Mouse (Mus musculus) spleen, postnatal 36 days (tissue): Measurements from ENCODE around the gene Elmo2.

ENCODE experiments used
- DNase-seq, 2 experiments: peaks; one replicate each; pipeline ENCODE4 v3.0.0; 2022; ENCODE audit warnings: low spot score in 2 of 2, mixed read lengths in 1 of 2

Gene Elmo2

DNA sequence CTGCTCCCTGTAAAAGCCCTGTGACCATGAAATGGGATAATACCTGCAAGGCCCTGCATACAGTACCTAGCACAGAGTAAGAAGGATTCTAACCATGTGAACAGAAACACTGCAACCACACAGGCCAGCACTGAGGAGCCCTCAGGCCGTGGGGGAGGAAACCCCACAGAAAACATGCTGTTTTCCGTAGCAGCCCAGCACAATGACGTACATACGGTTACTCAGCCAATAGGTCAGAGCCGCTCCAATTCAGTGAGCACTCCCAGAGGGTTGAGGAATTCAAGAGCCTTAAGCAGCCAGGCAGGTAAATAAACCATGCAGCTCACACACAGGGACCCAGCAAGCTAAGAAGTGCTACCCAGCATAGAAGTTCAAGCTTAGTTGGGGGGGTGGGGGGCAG lies 2.4 kb downstream of the Elmo2 start:
- DNase-seq: no peak

DNA sequence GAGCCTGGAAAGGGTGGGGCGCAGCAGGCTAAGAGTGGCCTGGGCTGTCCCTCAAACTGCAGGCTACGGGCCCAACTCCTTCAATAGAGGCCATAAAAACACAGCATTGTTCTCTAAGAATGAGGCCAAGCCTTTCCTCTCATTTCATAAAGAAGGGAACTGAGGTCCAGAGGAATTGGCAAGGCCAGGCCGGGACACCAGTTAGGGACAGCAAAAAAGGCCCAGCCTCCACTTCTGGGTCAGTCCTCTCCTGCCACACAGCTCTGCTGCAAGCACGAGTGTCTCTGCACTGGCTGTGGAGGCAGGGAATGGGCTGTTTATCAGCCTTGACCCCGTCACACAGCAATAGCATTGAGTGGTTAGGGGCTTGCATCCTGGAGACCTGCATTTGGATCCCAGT lies 2.8 kb downstream of the Elmo2 start:
- DNase-seq: no peak

DNA sequence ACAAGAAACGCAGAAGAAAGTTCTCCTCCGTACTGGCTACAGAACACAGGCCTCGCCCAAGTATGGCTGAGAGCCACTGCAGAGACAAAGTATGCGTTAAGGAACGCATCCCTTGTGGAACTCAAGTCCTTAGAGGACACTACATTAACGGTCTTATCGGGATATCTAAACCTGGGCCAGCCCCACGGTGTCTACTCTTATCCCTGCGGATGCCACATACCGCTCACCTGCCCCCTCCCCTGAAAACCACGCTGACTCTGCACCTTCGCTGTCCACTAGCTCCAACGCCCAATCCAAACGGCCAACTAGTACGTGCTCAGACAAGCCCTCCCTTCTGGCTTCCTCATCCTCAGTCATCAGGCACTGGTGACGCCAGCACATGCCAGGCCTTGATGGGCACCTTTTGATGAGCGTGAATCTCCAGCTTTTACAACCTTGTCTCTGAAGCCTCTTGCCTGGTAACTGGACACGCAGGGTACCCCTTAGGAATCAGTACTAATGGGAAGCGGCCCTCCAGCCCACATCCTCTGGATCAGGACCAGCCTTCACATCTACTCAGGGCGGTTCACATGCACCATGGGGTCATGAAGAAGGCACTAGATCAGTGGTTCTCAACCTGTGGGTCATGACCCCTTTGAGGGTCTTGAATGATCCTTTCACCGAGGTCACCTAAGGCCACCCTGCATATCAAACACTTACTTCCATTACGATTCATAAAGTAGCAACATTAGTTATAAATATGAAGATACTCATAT lies 4.1 kb downstream of the Elmo2 start:
- no peak for DNase-seq

DNA sequence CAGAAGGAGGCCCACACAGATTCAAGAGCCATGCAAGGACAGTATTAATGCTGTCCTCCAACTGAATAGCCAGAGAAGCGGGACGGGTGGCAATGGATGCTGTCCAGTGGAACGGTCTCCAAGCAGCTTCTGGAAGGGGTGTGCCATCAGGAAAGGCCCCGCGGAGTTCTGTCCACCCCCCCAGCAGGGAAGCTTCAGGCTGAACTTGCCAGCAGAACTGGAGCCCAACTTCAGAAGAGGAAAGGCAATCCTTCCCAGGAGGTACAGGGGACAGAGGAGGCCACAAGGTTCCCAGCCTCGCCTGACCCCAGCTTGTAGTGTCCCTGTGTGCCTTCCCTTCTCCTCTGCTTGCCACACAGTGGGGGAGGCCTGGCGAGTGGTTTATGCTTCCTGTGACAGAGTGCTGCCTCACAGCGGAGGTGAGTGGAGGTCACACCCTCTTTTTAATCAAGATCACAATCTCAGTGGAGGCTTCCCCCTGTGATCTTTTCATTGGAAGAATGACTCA lies 4.8 kb downstream of the Elmo2 start:
- peak; percentile 32 to 35 for DNase-seq

DNA sequence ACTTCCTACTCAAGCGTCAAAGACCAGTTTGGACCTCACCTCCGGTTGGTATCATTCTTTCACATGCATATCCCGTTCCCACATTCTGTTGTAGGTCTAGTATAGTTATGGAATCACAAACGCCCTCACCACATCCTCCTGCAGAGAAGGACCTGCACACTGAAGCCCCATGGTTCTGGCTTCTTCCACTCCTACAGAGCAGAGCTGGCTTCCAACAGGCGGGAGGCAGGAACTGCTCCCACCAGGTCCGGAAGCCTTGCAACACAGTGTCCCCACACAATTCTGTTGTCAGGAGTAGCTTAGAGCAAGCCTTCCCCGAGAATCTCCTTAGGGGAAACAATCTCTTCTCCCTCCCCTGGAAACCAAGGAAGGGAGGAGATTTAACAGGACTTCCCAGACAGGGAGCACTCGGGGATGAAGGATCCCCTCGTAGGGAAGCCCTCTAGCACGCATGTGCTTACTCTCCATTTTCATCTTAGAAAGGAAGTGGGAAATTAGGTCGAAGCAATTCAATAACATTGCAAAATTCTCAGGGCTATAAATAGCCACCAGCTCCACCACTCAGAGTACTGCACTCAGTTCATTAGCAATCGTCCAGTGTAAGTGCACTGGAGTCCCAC lies 5.6 kb downstream of the Elmo2 start:
- no peak for DNase-seq

DNA sequence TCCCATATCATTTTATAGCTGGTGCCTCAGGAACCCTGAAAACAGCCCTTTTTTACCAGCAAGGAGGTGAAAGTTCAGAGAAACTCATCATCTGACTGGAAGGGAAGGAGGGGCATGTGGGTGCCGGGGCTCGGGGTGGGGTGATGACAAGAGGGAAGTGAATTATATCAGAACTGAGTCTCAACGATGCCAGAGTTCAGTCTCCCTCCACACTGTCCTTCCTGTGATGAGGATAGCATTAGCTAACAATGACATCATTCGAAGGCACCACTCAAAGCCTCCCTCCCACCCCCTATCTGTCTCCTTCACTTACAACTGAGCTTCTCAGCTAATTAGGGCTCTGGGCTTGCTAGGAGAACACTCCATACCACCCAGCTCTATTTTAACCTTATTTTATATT lies 6.8 kb downstream of the Elmo2 start:
- no peak for DNase-seq

DNA sequence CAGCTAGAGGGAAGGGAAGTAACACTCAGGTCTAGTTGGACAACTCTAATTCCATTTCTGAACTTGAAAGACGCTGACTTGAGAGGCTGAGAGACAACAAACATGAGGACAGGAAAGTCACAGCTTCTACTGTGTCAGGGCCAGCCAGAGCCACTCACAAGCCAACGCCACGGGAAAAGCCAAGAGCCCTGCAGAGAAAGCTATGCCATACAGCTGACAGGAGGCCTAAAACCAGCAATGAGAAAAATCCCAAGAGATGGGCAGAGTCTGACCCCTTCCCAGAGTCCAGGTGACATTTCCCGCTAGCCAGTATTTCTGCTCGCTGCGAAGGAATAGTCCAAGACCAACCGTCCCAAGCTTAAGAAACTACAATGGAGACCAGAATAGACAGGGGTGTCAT lies 7.3 kb downstream of the Elmo2 start:
- DNase-seq: no peak

DNA sequence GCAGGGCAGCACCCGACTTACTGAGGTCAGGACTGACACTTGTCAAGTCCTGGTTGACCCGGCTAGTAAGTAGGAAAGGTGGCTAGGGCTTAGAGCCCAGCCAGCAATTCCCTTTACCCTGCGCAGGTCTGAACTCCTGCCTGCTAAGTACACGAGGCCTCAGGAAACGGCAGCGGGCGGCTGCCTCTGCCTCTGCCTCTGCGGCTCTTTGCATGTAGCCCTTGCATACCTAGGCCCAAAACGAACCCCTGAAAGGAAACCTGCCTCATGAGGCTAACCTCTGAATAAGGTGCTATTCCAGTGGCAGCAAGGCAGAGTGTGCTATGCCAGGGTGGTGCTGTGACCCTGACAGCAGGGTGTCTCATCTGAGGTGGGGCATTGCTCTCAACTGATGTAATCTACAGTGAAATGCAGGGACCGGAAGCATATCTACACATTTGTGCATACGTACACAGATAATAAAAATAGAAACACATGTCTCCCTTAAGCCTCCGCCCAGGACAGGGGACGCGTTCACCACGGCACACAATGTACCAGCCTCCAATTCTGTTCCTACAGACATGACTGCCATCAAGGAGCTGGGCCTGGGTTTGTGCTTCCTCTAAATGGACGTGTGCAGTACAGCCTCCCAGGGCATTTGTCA lies 8.5 kb downstream of the Elmo2 start:
- no peak for DNase-seq

DNA sequence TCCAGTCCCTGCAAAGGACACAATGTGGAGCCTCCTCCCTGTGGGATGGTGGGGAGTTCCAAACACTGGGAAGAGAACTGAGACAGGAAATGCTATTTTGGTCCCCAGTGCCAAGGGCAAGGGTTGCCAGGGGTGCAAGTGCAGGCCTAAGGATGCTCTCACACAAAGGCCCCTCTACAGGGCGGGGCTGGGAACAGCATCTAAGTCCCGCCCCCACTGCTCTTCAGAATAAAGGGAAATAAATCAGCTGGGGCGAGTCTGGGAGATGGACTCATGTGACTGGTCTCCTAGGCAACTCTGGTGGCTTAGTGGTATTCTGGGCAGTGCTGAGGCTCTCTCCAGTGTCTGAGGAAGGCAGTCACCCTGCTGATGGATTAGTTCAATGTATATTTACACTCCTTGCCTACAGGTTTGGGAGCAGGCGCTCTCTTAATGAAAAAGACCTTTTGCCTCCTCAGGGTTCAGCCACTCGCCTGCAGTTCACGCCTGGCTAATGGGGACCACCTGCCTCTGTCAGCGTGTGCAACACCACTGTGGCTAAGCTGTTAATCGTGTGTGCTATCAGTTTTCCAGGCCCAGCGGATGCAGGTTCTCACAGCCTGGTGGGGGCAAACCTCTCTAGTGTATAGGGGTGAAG lies 9.3 kb downstream of the Elmo2 start:
- DNase-seq: peak; percentile 44 to 51

DNA sequence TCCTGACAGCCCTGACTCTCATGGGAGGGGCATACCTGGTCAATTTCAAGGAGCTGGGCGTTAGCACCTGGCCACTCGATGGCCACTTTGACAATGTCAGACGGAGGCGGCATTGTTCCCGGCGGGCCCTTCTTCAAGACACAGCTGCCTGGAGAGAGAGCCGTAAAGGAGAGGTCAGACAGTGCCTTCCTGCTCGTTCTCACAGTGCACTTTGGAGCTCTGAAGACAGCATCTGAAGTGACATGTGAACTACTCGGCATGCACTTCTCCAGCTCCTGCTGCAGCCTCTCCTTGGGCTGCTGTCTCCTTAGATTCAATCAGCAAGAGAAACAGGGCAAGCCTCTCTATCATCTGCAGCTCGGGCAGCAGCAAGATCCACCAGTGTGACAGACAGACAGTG lies 10.1 kb downstream of the Elmo2 start:
- no peak for DNase-seq

DNA sequence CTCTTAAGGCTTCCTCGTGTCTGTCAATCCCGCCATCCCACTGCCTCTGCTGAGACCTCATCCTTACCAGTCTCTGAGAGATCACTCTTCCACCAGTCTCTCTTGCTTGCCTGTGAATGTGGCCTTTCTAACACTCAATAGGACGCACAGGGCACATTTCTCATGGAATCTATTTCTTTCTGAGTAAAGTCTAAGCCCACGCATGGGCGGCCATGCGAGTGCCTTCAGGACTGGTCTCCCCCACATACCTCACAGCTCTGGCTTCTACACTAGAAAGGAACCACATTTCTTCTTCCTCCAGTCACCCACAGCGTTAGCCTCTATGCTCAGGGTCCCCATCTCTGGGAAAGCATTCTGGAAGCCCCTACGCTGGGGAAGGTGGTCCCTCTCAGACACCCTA lies 12.1 kb downstream of the Elmo2 start:
- no peak for DNase-seq

DNA sequence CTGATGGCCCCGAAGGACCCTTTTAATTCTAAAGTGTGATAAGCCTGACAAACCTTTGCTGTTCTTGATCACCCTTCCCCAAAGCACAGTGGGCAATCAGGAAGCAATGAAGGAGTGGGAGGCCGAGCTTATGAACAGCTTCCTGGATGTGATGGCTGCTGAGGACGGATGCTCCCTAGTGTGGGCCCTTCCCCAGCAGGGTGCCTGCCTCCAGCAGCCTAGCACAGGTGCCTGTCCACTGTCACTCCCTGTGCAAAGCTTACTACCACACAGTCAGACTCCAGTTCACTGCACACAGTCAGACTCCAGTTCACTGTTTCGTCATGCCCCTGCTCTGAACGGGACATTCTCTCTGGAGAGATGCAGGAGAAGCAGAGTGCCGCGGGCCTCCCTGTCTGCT lies 13.9 kb downstream of the Elmo2 start:
- no peak for DNase-seq

DNA sequence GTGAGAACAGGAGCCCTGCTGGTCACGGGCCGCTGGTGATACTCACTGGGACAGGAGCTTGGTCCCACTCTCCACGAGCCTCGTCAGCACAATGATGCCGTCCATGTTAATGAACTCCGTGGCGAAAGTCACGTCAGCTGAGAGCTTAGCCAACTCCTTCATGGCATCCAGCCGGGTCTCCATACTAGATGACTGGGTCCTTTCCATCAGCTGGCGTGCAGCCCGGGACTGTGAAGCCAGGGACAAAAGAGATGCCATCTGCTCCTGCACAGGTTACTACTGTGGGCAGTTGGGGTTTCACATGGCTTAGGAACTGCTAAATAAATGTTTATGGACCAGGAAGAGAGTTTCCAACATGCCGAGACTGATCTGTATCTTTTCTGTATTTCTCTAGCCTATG lies 14.7 kb downstream of the Elmo2 start:
- no peak for DNase-seq

DNA sequence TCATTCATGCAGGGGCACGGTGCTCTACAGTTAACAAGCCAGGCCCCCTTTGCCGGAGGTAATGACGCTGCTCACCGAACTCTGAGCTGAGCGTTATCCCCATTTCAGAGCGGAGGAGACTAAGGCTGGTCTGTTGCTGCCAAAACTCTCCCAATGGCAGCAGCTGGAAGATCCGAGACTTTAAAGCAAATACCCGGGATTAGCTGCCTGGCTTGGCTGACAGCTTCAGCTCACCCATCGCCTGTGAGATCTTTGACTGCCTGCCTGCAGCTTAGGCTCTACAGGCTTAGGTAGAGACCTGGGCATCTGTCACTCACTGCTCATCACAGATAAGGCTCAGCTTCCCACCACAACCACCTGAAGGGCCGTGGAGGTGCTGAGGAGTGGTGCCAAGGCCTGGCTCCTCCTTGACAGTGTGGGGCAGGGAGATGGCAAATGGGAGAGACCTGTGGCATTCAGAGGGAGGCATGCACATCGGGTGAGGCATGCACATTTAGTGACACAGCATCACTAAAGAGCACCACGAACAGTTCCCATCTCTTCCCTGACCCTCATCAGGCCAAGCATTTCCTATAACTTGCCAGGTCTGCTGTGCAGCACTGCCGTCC lies 15.4 kb downstream of the Elmo2 start:
- no peak for DNase-seq

DNA sequence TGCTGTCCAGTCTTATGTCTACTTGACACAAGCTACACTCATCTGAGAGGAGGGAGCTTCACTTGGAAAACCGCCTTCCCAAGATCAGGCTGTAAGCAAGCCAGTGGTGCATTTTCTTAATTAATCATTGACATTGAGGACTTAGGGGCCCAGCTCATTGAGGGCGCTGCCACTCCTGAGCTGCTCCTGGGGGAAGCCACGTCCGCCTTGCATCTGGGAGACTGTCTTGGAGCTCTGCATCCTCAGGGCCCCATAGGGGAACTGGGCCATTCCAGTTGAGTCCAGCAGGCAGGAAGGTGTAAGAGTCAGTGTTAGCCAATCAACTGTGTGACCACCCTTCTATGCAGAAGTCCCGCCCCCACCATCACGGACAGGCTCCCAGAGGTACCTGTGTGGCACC lies 18.5 kb downstream of the Elmo2 start:
- no peak for DNase-seq

DNA sequence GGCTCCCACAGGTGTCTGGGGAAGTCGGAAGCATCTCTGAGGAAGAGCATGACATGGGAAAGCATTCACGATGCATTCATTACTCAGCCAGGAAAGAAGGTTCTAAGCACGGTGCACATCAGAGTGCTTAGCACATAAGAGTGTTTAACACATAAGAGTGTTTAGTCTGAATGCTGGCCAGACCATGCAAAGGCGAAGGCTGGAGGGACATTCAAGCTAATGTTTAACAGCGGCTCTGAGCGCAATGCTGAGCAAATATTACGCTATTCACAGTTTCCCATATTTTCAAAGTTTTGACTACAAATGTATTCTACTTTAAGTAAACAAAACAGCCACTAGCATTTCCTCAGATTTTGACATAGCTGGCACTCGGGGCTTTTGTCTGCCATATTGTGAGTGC lies 20.8 kb downstream of the Elmo2 start:
- no peak for DNase-seq

DNA sequence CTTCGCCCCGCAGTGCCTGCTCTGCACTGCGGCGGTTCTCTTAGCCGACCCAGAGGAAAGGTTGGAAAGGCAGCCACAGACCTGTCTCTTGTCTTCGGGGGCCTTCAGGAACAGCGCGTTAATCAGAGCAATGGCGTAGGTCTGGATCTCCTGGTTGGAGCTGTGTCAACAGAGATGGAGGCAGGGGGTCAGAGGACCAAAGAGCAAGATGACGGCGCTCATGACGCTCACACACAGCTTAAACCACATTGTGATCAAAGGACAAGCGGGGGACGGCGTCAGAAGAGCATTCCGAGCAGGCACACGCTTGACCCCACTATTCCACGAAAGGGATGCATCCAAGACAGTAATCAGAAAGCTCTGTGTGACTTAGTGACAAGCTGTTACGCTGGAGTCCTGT lies 21.5 kb downstream of the Elmo2 start:
- no peak for DNase-seq

DNA sequence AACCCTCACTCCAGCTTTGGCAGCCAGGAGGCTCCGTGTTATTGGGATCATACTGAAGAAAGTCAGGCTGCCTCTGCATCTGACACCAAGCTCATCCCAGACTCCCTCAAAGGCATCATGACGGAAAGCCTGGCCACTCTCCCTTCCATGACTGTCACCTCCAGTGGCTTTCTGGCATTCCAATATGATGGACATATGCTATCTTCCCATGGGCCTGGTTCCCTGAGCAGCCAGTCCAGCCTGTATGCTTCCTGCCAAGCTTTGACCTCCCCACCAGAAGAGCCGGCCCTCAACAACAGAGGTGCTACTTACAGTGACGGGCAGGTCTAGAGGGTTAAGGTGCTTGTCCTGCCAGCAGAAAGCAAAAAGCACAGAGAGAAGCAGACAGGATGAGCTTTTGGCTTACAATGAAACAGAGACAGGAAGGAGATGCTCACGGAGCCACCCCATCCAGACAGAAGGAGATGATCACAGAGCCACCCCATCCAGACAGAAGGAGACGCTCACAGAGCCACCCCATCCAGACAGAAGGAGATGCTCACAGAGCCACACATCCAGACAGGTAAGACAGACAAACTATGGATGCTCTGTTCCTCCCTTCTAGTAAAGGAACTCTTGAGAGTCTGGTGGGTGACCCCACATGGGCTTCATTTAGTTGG lies 22.8 kb downstream of the Elmo2 start:
- no peak for DNase-seq

DNA sequence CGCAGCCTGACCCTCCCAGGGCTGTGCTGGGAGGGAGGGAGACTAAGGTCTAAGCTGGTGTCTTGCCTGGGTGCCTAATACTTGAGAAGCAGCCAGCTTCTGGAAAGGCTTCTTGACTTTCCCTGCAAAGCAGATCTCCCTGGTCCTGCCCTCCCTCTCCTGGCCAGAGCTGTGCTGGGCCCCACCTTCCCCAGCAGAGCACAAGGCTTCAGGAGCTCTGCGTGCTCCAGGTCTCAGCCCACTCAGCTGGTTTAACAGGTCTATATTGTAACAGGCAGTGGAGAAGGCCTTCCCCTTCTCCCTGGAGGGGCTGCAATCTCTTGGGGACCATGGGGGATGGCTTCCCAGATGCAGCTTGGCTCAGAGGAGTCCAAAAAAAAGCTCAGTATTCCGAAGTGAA lies 24.9 kb downstream of the Elmo2 start:
- DNase-seq: no peak

DNA sequence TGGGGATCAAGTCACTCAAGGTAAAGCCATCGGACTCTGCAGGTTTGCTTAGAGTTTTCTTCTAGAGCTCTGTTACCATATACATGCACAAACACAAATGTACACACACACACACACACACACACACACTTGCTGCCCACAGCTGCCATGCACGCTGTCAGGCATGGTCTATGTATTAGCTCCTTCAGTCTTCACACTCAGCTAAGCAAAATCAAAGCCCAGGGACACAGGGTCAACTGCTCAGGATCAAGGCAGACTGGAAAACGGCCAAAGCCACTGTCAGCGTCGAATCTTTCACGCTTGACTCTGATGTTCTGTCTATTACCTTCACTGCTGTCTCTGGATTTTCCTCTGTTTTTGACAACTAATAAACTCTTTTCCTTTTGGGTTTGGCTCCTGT lies 25.4 kb downstream of the Elmo2 start:
- no peak for DNase-seq

DNA sequence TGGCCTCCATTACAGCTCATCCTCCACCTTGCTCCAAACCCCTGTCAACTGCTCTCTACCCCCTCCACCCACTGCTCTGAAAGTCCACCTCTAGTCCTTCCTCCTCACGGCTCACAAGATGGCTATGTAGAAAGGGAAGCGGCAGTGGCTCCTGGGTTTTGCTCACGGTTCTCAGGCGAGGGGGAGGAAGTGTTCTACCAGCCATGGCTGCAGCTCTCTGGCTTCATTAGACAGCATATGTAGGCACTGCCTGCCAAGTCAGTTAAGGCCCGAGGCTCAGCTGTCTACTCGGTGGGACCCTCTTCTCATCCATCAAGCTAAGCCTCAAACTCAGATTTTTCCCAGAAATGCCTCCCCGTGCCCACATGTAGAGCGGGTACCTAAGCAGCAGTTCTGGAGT lies 25.9 kb downstream of the Elmo2 start:
- peak in 1 of 2 experiments; percentile 12 for DNase-seq

DNA sequence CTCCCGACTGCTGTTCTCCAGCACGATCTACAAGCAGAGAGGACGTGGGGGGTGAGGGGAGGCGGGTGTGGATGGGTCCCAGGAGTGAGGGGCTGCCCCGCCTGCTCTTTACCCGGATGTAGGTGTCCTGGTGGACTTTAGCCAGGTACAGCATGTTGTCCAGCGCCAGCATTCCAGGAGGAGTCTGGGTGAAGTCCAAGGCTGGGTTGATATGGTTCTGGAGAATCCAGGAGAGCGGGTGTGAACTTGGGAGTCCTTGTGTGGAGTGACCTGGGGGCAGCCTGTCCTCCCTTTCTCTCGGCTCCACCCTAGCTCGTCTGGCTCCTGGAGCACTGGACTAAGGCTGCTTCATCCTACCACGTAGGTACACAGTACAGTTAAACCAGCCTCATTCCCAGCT lies 28.9 kb downstream of the Elmo2 start:
- no peak for DNase-seq
